Mouse (Mus musculus) small intestine, adult 2 months (tissue): ENCODE measurements around the gene Gm8020.
"Not testable (repeated sequence)": the region's sequence is repeated elsewhere in the genome, so short reads cannot be mapped to it uniquely, and the experiment has no call there.

Experiments used
- CTCF ChIP-seq: fragments of 200-500 bp; IDR thresholded peaks from 2 replicates; pipeline ENCODE4 v1.5.1; 2012; ENCODE audit warnings: low read depth, mild to moderate bottlenecking, control low read depth, inconsistent platforms, low read length, moderate library complexity, mixed read lengths; ENCODE audit not compliant: insufficient replicate concordance, insufficient read length; ENCODE audit errors: extremely low read depth
- POLR2A ChIP-seq: fragments of 200-500 bp; IDR thresholded peaks from 2 replicates; pipeline ENCODE4 v1.6.1; 2012; ENCODE audit warnings: low read depth, mild to moderate bottlenecking, control low read depth, inconsistent platforms, low read length, moderate library complexity

- TF ChIP-seq CTCF, POLR2A: not testable (repeated sequence)
Observed at GRCm38 (mm10) chr14:42502249-42502648, at the start of gene Gm8020.
